Mouse (Mus musculus): Measurements from ENCODE around the gene Mob3b.

Mob3b gene

DNA sequence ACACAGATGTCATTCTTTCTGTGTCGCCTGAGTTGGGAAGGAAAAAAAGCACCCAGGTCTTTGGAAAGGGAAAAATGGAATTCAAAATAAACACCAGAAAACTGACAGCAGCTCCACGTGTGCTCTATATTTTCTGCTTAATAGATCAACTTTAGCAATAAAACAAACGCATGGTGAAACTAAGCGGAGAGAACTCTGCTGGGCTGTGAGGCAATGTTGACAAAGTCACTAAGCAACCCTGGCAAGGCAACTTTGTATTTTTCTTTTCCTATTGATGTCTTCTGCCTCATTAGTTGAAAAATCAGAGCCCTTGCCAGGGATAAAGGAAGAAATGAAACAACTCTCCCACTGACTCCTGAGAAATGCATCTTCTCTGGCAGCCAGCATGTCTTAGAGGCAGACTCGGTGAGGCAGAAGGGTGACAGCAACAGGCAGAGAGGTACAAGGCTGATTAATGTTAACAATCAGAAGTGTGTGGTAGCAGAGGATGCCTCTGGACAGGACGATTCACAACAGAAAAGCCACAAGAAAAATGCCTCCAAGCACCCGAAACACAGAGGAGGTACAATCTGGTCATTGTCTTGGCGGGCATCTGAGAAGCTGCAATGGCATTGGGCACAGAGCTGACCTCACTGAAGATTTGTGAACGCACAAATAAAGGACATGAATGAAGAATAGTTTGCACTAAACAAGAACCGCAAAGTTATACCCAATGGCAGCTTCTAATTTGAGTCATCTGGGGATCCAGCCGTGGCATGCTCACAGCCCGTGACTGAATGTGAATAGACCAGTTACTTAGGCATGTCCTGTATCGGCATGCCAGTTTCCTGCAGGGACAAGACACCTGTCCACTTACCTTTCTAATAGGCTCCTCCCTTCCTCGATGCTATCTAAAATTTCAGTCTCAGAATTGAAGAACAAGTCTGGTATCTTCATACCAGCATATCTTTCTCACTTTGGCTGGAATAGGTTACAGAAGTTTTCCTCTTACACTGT, 67.7 kb downstream of the Mob3b start:
- in situ Hi-C loops (cut with MboI; ENCODE audit: low pct_unique_long_range_greater_than_20kb in 1 of 2, low sequenced_read_pairs in 2 of 2, unreplicated experiment in 1 of 2): no loop called here

DNA sequence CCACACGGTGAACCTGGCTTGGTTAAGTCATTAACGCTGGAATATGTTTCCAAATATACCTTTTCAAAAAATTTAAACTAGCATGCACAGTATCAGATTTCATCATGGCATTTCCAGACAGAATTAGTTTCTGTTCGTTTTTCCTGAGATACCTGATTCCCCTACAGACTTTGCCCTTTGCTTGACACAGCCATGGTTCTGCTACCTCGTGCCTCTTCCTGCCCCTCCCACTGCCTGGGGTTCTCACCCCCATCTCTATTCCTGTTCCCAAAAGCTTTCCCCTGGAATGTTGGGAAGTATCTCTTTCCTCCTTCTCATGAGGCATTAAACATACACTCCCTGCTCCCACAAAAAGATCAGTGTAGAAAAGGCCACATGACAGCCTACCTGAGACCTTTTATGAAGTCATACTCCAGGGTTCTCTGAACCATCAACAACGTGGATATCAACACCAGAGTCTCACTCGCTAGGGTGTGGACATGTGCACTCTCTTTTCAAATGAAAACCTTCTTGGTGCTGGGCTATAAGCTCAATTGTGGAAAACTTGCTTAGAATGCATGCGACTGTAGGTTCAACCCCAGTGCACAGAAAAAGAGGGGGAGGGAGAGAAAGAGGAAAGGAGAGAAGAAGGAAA, 71.1 kb downstream of the Mob3b start:
- in situ Hi-C loops (cut with MboI; ENCODE audit: low pct_unique_long_range_greater_than_20kb in 1 of 2, low sequenced_read_pairs in 2 of 2, unreplicated experiment in 1 of 2): no loop called here

DNA sequence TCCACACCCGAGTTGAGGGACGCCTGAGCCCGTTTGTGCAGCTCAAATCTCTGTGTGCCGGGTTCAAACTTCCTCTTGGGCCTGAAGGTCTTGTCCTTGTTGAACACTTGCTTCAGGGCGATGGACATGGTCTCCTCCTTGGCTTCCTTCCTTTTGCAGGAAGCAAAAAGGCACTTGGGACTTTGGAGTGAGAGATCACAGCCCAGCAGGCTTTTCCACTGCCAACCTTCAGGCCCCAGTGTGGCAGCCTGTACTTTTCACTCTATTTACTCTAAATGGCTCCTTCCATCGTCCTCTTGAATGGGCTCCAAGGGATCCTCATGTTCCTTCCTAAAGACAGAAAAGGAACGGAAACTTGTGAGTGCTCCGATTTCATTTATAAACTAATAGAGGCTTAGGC, 73.2 kb downstream of the Mob3b start:
- in situ Hi-C loops (cut with MboI; ENCODE audit: low pct_unique_long_range_greater_than_20kb in 1 of 2, low sequenced_read_pairs in 2 of 2, unreplicated experiment in 1 of 2): no loop called here

GRCm38 (mm10) chr4:35082476-35083114, 74.7 kb downstream of the Mob3b start:
- in situ Hi-C loops (cut with MboI; ENCODE audit: low pct_unique_long_range_greater_than_20kb in 1 of 2, low sequenced_read_pairs in 2 of 2, unreplicated experiment in 1 of 2): no loop called here

DNA sequence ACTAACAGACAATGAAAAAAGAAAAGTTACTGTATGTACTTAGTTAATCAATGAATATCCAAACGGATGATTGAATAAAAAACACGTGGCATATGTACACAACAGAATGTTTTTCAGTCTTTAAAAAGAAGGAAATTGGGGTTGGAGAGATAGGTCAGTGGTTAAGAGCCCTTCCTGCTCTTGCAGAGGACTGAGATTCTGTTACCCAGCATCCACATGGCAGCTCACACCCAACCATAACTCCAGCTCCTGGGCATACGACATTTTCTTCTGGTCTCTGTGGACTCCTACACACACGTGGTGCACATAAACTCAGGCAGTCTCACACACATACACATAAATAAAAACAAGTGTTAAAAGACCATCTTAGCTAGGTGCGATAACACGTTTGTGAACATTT, 77.0 kb downstream of the Mob3b start:
- in situ Hi-C loops (cut with MboI; ENCODE audit: low pct_unique_long_range_greater_than_20kb in 1 of 2, low sequenced_read_pairs in 2 of 2, unreplicated experiment in 1 of 2): no loop called here

- in situ Hi-C loops (cut with MboI; ENCODE audit: low pct_unique_long_range_greater_than_20kb in 1 of 2, low sequenced_read_pairs in 2 of 2, unreplicated experiment in 1 of 2): no loop called here
Observed at GRCm38 (mm10) chr4:35068739-35069138, 88.5 kb downstream of the Mob3b start.

DNA sequence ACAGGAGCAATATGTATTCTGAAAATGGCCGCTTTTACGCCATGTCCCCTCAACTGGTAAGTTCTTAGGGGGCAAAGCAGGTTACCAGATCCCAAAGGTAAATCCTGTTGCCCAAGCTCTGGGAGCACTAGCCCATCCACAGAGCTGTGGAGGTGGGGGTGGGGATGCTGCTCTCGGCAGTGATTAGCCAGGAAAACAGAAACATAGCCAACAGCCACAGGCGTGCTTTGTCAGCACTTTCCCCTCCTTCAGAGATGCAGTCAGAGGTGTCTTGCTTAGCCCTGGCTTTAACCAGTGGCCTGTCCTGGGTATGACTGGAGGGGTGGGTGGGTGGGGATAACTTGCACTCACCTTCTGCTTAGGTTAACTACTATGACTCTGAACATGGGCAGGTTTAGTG, 91.1 kb downstream of the Mob3b start:
- in situ Hi-C loops (cut with MboI; ENCODE audit: low pct_unique_long_range_greater_than_20kb in 1 of 2, low sequenced_read_pairs in 2 of 2, unreplicated experiment in 1 of 2): no loop called here

DNA sequence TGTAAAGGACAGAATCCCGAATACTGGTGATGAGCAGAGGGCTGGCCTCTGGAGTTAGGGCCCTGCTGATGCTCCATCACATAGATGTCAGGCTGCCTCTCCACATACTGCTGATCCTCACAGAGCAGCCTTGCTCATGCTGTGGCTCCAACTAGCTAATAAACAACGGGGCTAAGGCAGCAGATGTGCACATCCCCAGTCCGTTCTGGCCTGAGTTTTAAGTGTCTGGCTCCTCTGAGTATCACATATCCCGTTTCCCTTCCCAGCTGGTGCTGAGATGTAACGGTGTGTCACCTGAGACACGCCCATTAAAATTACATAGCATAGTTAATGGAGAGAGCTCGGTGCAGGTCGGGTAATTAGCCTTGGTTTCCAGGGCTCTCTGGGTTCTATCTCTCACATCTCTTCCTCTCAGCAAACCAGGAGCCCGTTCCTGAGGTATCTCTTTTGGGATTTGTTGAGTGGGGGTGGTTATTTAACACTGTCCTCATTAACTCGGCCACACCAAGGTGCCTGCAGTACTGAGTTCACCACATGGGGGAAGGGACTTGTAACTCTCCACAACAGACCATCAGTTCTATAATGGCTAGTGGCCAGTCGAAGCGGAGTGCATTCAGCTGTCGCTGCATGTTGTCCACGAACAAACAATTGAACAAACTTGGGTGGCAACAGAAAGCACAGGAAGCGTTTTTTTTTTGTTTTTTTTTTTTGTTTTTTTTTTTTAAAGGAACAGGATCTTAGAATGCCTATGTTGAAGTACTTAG, 92.0 kb downstream of the Mob3b start:
- in situ Hi-C loops (cut with MboI; ENCODE audit: low pct_unique_long_range_greater_than_20kb in 1 of 2, low sequenced_read_pairs in 2 of 2, unreplicated experiment in 1 of 2): no loop called here

- in situ Hi-C loops (cut with MboI; ENCODE audit: low pct_unique_long_range_greater_than_20kb in 1 of 2, low sequenced_read_pairs in 2 of 2, unreplicated experiment in 1 of 2): no loop called here
Observed at GRCm38 (mm10) chr4:35063146-35063719, 94.1 kb downstream of the Mob3b start.

DNA sequence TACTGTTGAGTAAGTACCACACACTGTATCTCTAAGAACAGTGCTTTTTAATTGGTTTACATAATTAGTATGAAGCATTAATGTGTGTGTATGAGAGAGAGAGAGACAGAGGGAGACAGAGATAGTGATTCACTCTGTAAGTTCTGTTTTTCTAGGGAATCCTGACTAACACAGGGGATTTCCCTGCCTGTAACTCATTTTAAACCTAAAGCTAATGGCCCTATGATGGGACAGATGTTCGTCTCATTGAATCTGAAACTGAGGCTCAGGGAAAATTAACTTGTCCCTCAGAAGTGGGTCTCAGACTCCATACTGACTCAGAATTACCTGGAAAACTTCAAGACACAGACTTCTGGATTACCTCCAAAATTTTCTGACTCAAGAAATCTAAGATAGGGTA, 96.3 kb downstream of the Mob3b start:
- in situ Hi-C loops (cut with MboI; ENCODE audit: low pct_unique_long_range_greater_than_20kb in 1 of 2, low sequenced_read_pairs in 2 of 2, unreplicated experiment in 1 of 2): no loop called here

GRCm38 (mm10) chr4:35060401-35060800, 96.9 kb downstream of the Mob3b start:
- in situ Hi-C loops (cut with MboI; ENCODE audit: low pct_unique_long_range_greater_than_20kb in 1 of 2, low sequenced_read_pairs in 2 of 2, unreplicated experiment in 1 of 2): no loop called here

GRCm38 (mm10) chr4:35054362-35054761, 102.9 kb downstream of the Mob3b start:
- in situ Hi-C loops (cut with MboI; ENCODE audit: low pct_unique_long_range_greater_than_20kb in 1 of 2, low sequenced_read_pairs in 2 of 2, unreplicated experiment in 1 of 2): no loop called here

DNA sequence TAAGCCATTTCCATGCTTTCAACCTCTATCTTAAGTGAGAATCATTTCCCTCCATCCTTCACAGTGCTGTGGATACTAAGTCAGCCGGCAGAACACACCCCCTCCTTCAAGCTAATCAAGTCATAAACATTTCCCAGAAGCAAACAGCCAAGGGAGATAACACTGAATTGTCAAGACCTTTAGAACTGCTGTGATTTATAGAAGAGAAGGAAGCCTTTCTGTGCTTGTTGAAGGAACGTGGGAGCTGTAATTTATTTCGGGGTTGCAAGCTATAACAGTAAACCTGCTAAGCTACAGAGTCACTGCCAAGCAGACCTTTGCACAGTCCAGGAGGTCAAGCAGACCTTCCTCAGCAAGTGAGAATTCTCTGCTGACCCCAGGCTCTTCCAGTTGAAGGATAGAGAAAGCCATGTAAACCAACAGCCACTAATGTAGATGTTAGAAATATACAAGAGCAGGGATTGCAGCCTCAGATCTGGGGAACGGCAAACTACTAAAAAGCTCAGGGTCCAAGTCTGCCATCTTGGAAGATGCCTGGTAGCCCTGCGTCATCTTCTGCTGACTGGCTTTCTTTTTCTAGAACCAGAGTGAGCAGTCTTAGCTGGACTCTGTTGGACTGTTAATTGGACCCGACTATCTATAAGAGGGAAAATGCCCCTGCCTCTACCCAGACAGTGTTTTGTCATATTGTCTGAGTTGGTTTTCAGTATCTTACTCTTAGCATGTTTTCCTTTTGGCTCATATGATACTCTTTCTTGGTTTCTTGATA, 104.9 kb downstream of the Mob3b start:
- in situ Hi-C loops (cut with MboI; ENCODE audit: low pct_unique_long_range_greater_than_20kb in 1 of 2, low sequenced_read_pairs in 2 of 2, unreplicated experiment in 1 of 2): no loop called here

GRCm38 (mm10) chr4:35051152-35051551, 106.1 kb downstream of the Mob3b start:
- in situ Hi-C loops (cut with MboI; ENCODE audit: low pct_unique_long_range_greater_than_20kb in 1 of 2, low sequenced_read_pairs in 2 of 2, unreplicated experiment in 1 of 2): no loop called here

DNA sequence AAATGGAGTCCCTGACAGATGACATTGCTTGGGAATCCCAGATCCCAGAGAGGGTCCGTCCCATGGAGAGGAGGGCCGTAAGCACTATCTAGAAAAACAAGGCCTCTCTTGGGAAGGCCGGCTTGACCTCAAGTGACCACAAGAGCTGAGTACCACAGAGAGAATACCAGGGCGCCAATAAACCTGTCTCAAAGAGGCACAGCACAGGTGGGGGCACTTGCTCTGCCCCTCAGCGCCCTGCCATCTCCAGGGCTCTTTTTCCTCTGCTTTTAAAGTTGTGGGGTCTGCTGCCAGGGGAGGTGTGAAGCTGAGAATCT, 107.6 kb downstream of the Mob3b start:
- in situ Hi-C loops (cut with MboI; ENCODE audit: low pct_unique_long_range_greater_than_20kb in 1 of 2, low sequenced_read_pairs in 2 of 2, unreplicated experiment in 1 of 2): no loop called here

DNA sequence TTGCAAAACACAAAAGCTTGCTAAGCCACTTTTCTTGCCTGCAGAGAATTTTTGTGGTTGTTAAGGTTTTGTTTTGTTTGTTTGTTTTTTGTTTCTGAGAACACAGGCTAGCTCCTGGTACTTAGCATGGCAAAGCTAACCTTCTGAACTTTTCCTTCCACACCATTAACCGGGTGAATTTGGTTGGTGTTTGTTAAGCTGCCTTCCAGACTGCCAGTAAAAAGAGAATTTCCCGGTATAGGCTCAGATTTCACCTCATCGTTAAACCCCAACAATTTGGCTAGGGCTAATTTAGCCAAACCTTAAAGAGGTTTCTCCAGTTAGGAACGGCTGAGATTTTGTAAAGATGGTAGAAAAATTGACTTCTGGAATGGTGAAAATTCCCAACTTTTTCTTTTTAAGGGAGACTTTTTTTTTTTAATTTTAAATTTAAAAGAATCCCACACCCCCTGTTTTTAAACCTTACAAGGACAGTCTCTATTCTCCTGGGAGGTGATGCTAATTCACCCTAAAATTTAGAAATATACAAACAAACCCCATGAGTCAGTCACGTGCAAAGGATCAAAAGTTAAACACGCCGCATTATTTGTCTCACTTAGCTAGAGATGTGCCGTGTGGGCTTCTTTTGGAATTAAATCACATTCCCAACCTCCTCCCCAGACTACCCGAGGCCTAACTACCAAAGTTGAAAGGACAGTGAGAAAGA, 108.1 kb downstream of the Mob3b start:
- in situ Hi-C loops (cut with MboI; ENCODE audit: low pct_unique_long_range_greater_than_20kb in 1 of 2, low sequenced_read_pairs in 2 of 2, unreplicated experiment in 1 of 2): no loop called here

DNA sequence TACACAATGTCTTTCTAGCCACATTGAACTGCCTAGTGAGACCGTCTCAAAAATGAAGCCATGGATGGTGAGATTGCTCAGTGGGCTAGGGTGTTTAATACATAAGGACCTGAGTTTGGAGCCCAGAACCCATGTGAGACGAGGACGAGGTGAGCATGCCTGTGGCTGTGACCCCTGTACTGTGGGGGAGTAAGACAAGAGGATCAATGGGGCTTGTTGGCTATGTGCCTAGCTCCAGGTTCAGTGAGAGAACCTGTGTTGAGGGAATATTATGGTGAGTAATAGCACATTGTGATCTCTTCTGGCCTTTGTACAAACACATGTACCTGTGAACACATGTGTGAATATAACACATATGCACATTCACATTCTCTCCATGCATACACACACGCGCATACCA, 116.4 kb downstream of the Mob3b start:
- in situ Hi-C loops (cut with MboI; ENCODE audit: low pct_unique_long_range_greater_than_20kb in 1 of 2, low sequenced_read_pairs in 2 of 2, unreplicated experiment in 1 of 2): no loop called here
